Mouse (Mus musculus) C2C12 (cell line): ENCODE data around the gene Zfp937.
"Not testable (repeated sequence)": the region's sequence is repeated elsewhere in the genome, so short reads cannot be mapped to it uniquely, and the experiment has no call there.

ENCODE experiments used
- CTCF ChIP-seq: IDR thresholded peaks from one replicate; pipeline ENCODE4 v1.5.1; 2011; ENCODE audit not compliant: control insufficient read depth, insufficient read depth, insufficient read length
- USF1 ChIP-seq: IDR thresholded peaks from one replicate; pipeline ENCODE4 v1.6.1; 2011; ENCODE audit warnings: low read depth, mild to moderate bottlenecking, control low read depth, moderate library complexity

DNA sequence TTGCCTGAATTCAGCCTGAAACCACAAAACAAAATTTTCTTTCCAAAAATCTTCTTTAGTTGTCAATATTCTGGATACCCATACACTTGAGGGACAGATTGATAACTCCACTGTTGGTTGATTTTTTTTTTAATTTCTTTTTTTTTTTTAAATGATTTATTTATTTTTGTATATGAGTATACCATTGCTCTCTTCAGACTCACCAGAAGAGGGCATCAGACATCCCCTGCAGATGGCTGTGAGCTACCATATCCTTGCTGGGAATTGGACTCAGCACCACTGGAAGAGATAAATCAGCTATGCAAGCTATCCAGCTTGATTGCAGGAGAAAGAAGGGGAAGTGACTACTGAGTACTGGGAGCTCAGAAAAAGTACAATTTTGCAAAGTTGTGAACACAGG lies 36.8 kb upstream of the Zfp937 start:
- TF ChIP-seq USF1, CTCF: not testable (repeated sequence)
